Mouse (Mus musculus) naive thymus-derived CD4-positive, alpha-beta T cell, adult 2 months (primary cell): ENCODE results near the gene Ren1.

Source experiments
- DNase-seq: peaks from one replicate; pipeline ENCODE4 v3.0.0-alpha.2; 2011; ENCODE audit warnings: low read depth

The Ren1 gene

GRCm38 (mm10) chr1:133344357-133344756 is 6.0 kb upstream of the Ren1 start:
- DNase-seq: no peak

GRCm38 (mm10) chr1:133346531-133346930 is 3.8 kb upstream of the Ren1 start:
- no peak for DNase-seq

- DNase-seq: no peak
Measured at GRCm38 (mm10) chr1:133347226-133347625, 3.1 kb upstream of the Ren1 start.

- no peak for DNase-seq
Measured at GRCm38 (mm10) chr1:133347693-133348520, 2.4 kb upstream of the Ren1 start.

- DNase-seq: no peak
Measured at GRCm38 (mm10) chr1:133351762-133352161, 1.5 kb downstream of the Ren1 start.

- peak; percentile 60 for DNase-seq
Measured at GRCm38 (mm10) chr1:133353371-133353809, 3.1 kb downstream of the Ren1 start.

- no peak for DNase-seq
Measured at GRCm38 (mm10) chr1:133355469-133355868, 5.2 kb downstream of the Ren1 start.

GRCm38 (mm10) chr1:133355912-133356311 is 5.6 kb downstream of the Ren1 start:
- no peak for DNase-seq

GRCm38 (mm10) chr1:133356330-133356729 is 6.0 kb downstream of the Ren1 start:
- DNase-seq: no peak

- no peak for DNase-seq
Measured at GRCm38 (mm10) chr1:133361006-133361405, 10.7 kb downstream of the Ren1 start.

GRCm38 (mm10) chr1:133362103-133362502 is 11.8 kb downstream of the Ren1 start:
- DNase-seq: no peak

- DNase-seq: peak; percentile 35
Measured at GRCm38 (mm10) chr1:133363276-133364021, 13.1 kb downstream of the Ren1 start, which contains the start of gene Etnk2. TSS of gene Etnk2 (plus strand) at chr1:133363572.

GRCm38 (mm10) chr1:133364022-133364630 is 13.8 kb downstream of the Ren1 start:
- no peak for DNase-seq

- no peak for DNase-seq
Measured at GRCm38 (mm10) chr1:133364890-133365289, 14.6 kb downstream of the Ren1 start.

- DNase-seq: no peak
Measured at GRCm38 (mm10) chr1:133366951-133367605, 16.8 kb downstream of the Ren1 start.

GRCm38 (mm10) chr1:133367606-133368488 is 17.5 kb downstream of the Ren1 start:
- DNase-seq: no peak

GRCm38 (mm10) chr1:133368644-133369043 is 18.3 kb downstream of the Ren1 start:
- DNase-seq: no peak

- no peak for DNase-seq
Measured at GRCm38 (mm10) chr1:133370352-133370751, 20.0 kb downstream of the Ren1 start.

GRCm38 (mm10) chr1:133371431-133371830 is 21.1 kb downstream of the Ren1 start:
- no peak for DNase-seq

GRCm38 (mm10) chr1:133372113-133372512 is 21.8 kb downstream of the Ren1 start:
- DNase-seq: no peak

- no peak for DNase-seq
Measured at GRCm38 (mm10) chr1:133375696-133376346, 25.5 kb downstream of the Ren1 start.
